Mouse (Mus musculus) spleen, adult 2 months (tissue): ENCODE results near the gene Zmiz1.

Experiments
- CTCF ChIP-seq: fragments of 200-500 bp; IDR thresholded peaks from 2 replicates; pipeline ENCODE4 v1.5.1; 2011; ENCODE audit warnings: mild to moderate bottlenecking, inconsistent platforms; ENCODE audit not compliant: insufficient read depth, insufficient read length, insufficient replicate concordance; ENCODE audit errors: extremely low read depth
- POLR2A ChIP-seq: fragments of 200-500 bp; IDR thresholded peaks from 2 replicates; pipeline ENCODE4 v1.6.1; 2011; ENCODE audit warnings: low read depth, low read length, inconsistent platforms

DNA sequence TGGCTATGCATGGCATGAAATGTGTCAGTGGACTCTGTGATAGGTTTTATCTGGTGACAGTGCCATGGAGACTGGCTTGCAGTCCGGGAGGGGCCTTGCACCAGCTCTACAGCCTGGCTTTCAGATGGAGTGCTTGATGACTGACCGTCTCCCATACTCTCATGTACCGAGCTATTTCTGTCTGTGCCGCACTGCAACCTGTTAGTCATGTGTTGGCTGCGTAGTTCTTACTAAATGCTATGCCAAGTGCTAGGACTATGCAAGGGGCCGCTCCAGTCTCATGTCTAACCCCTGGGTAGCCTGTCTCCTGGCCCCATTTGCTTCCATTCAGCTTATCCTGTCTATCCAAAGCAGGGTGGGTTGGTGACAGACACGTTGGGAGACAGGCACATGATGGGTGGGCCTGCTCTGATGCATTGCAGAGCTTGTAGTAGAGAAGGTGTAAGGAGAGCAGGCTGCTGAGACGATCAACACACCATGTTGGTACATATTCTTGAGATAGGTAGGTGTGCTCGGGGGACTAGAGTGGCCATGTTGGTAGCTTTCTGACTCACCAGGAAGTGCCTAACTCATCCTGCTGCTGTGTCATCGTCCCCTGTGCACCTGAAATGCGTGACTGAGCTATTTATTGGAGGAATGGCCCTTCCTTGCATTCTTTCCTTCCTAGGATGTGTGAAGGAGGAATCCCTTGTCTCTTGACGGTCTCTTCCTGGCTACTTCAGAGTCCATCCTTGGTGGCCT is 171.1 kb downstream of the Zmiz1 start:
- no peak for TF ChIP-seq CTCF
- no peak for TF ChIP-seq POLR2A
